Comparison of ENCODE assay signal across 8 mouse cellular contexts in genomic region chr13:91223587-91224437, GRCm38 (mm10). TPM values are rescaled to one million over a fixed set of nuclear protein-coding genes. Genes with fewer than 3 reads are reported as not detected.
DNase-seq lines count a peak whose midpoint lies in the region; ATAC-seq lines count a peak whose summit lies in the region.

Gene Atg10 (minus strand): TSS chr13:91223968.

- intact Hi-C loops in left cerebral cortex, postnatal 10 days (cut with DNase I), result loop anchor here (2.0 to 10.0 kb wide), 2 partner anchors 143 to 231 kb away; no protein-coding TSS in a partner anchor

- peak; percentile 86 for ATAC-seq in inflammation-experienced regulatory T-cells, adult 6 months
- peak; percentile 94 for ATAC-seq in megakaryocyte-erythroid progenitor cell, adult 5-6 weeks (replicated peaks; ENCODE audit: low FRiP score, low TSS enrichment, poor library complexity, severe bottlenecking)

- peak; percentile 89 for DNase-seq in adipocyte (ENCODE audit: low spot score)
- peak; percentile 93 for DNase-seq in embryo, embryonic 10 days (ENCODE audit: low spot score)
- peak; percentile 90 for DNase-seq in gastrocnemius, postnatal 10 days
- DNase-seq in left cerebral cortex, postnatal 10 days (ENCODE audit: extremely low spot score in 1 of 2, low spot score in 2 of 2), result peak; percentile 79 to 93
- DNase-seq in right cerebral cortex, postnatal 25 days, result peak; percentile 93
- peak; percentile 85 to 87 for DNase-seq in urinary bladder, postnatal 4 days (ENCODE audit: low spot score in 2 of 2)

RNA-seq across cellular contexts. Expression of gene Atg10, which starts in this region (rescaled TPM):
- total RNA-seq in gastrocnemius, postnatal 10 days (2021), result 10 to 100 TPM; 13.9 to 16.3 TPM
- polyA plus RNA-seq in inflammation-experienced regulatory T-cells, adult 6 months (2017; shearing (Covaris generic)), result 10 to 100 TPM; 20.8 to 26.7 (median 22.3) TPM
- total RNA-seq in left cerebral cortex, postnatal 10 days (2021), result 10 to 100 TPM; 11.9 to 14.8 TPM
- total RNA-seq in megakaryocyte-erythroid progenitor cell, adult 5-6 weeks (2014; fragmentation: Nextera tagmentation), result 3.6 and 3.9 TPM in 2 replicates
- 5.4 and 7.3 TPM in 2 replicates for total RNA-seq in megakaryocyte-erythroid progenitor cell, adult 5-6 weeks (2017)

Comparison
In these comparisons a context has a peak if more than half of its experiments do, and no peak if none do; other contexts are left out.
1. Peak in every context shown above with its lines: DNase-seq and ATAC-seq.